Comparison of ENCODE assay signal across 19 mouse cellular contexts in the genomic region with DNA sequence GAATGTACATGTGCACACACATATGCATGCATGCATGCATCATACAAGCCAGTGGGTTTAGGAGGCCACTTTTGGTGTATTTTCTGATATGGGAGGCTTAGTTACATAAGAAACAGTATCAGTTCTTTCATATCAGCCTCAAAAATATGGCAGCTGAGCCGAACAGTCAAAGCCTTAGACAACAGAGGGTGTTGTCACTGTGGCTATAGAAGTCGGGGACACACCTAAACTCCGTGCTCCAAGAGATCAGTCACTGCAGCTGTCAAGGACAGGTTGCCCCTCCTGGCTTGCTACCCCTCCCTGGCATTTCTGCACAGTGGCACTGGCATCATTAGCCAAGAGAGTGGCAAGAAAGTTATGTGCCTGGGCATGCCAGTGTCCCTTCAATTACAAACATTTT.
"Had no signal": no experiment of that assay in that cellular context is flagged by ENCODE, and none has a peak within 500 bp of the region (broad histone marks: within the 10 kb centered on the region; RNA-seq: fewer than 3 reads in every experiment).

No protein-coding gene starts in this region.

- DNase-seq: kidney, adult 2 months; kidney, postnatal 25 days; layer of hippocampus, adult 9-11 months; lung, postnatal 10 days; lung, postnatal 36 days; retina, postnatal 1 day; thymus, adult 18-20 months; thymus, postnatal 36 days had no signal

- H3K4me3 ChIP-seq: layer of hippocampus, adult 2 months; limb, embryonic 10.5 days; limb, embryonic 13.5 days; lung, embryonic 15.5 days; midbrain, embryonic 10.5 days; midbrain, embryonic 13.5 days; myocyte; neural tube, embryonic 13.5 days had no signal

- ATAC-seq: intestine, postnatal 0 days; midbrain, embryonic 13.5 days; midbrain, embryonic 16.5 days had no signal

- H3K27me3 ChIP-seq: limb, embryonic 13.5 days; lung, embryonic 15.5 days; midbrain, embryonic 13.5 days; neural tube, embryonic 13.5 days had no signal

- H3K36me3 ChIP-seq: neural tube, embryonic 13.5 days had no signal

- H3K4me2 ChIP-seq: limb, embryonic 13.5 days; lung, embryonic 15.5 days; midbrain, embryonic 13.5 days; neural tube, embryonic 13.5 days had no signal

- H3K4me1 ChIP-seq: limb, embryonic 10.5 days; limb, embryonic 13.5 days; lung, embryonic 15.5 days; midbrain, embryonic 10.5 days; midbrain, embryonic 13.5 days; neural tube, embryonic 13.5 days had no signal

- H3K9ac ChIP-seq: limb, embryonic 13.5 days; lung, embryonic 15.5 days; midbrain, embryonic 13.5 days; neural tube, embryonic 13.5 days had no signal

- H3K27ac ChIP-seq: kidney, postnatal 0 days; layer of hippocampus, adult 2 months; limb, embryonic 10.5 days; limb, embryonic 13.5 days; lung, embryonic 15.5 days; midbrain, embryonic 10.5 days; midbrain, embryonic 13.5 days; neural tube, embryonic 13.5 days had no signal

- H3K9me3 ChIP-seq: limb, embryonic 10.5 days; limb, embryonic 13.5 days; lung, embryonic 15.5 days; midbrain, embryonic 10.5 days; midbrain, embryonic 13.5 days; neural tube, embryonic 13.5 days had no signal
